14 mouse cellular contexts compared by ENCODE assay signal in the genomic region with DNA sequence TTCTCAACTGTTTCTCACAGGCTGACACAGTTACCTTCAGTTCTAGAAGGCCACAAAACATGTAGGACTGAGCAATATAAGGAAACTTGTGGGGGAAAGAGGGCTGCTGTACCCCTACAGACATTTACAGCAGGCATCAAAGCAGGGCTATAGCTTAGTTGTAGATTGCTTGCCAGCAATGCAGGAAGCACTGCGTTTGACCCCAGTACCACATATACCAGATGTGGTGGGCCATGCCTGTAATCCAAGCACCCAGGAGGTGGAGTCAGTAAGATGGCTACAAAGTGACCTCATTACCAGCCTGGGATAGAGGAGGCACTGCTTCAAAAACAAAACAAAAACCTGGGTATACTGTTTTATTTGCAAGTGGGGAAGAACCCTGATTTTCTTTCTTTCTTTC.
DNase-seq lines count a peak whose midpoint lies in the region; ATAC-seq lines count a peak whose summit lies in the region.
"Had no signal": no experiment of that assay in that cellular context is flagged by ENCODE, and none has a peak within 500 bp of the region (broad histone marks: within the 10 kb centered on the region; RNA-seq: fewer than 3 reads in every experiment).

No protein-coding gene starts in this region.

- H3K9ac ChIP-seq in neural tube, embryonic 15.5 days (replicated peaks): no peak overlapping the region
- H3K9ac ChIP-seq in embryonic facial prominence, embryonic 15.5 days: no peak overlapping the region
- no peak overlapping the region for H3K9ac ChIP-seq in hindbrain, embryonic 13.5 days
- no peak overlapping the region for H3K9ac ChIP-seq in hindbrain, embryonic 11.5 days (ENCODE audit: low read depth, low read length)
- H3K9ac ChIP-seq: heart, embryonic 12.5 days had no signal

- H3K36me3 ChIP-seq in neural tube, embryonic 15.5 days: no peaks in the 10 kb centered on the region
- no peaks in the 10 kb centered on the region for H3K36me3 ChIP-seq in embryonic facial prominence, embryonic 15.5 days
- H3K36me3 ChIP-seq in hindbrain, embryonic 13.5 days: no peaks in the 10 kb centered on the region
- H3K36me3 ChIP-seq in hindbrain, embryonic 11.5 days (ENCODE audit: control insufficient read depth, insufficient read depth, low read length): no peaks in the 10 kb centered on the region
- H3K36me3 ChIP-seq: heart, embryonic 12.5 days had no signal

- H3K9me3 ChIP-seq in neural tube, embryonic 15.5 days (replicated peaks): no peaks in the 10 kb centered on the region
- no peaks in the 10 kb centered on the region for H3K9me3 ChIP-seq in embryonic facial prominence, embryonic 15.5 days (replicated peaks)
- no peaks in the 10 kb centered on the region for H3K9me3 ChIP-seq in hindbrain, embryonic 13.5 days
- H3K9me3 ChIP-seq in hindbrain, embryonic 11.5 days (ENCODE audit: control insufficient read depth, low read length): no peaks in the 10 kb centered on the region
- H3K9me3 ChIP-seq: heart, embryonic 12.5 days had no signal

- 17% methylated on average over 1 of the region's 1 CpGs for WGBS in neural tube, embryonic 15.5 days
- WGBS in embryonic facial prominence, embryonic 15.5 days: 16% methylated on average over 1 of the region's 1 CpGs
- WGBS in hindbrain, embryonic 13.5 days: 63% methylated on average over 1 of the region's 1 CpGs
- 59% methylated on average over 1 of the region's 1 CpGs for whole genome bisulfite sequencing in hindbrain, embryonic 11.5 days

- peak; percentile 17 for DNase-seq in neural tube, embryonic 10.5 days (ENCODE audit: extremely low spot score, low spot score)
- peak; percentile 70 for DNase-seq in naive thymus-derived CD4-positive, alpha-beta T cell, adult 2 months (ENCODE audit: low read depth)
- no peak for DNase-seq in spleen, postnatal 14 days (ENCODE audit: low spot score in 2 of 2)
- no peak for DNase-seq in hindbrain, embryonic 11.5 days (ENCODE audit: low spot score)
- DNase-seq: cerebellum, adult 9-11 months; lung, postnatal 4 days; right cerebral cortex, postnatal 4 days had no signal

- no peaks in the 10 kb centered on the region for H3K27me3 ChIP-seq in neural tube, embryonic 15.5 days (replicated peaks)
- H3K27me3 ChIP-seq in embryonic facial prominence, embryonic 15.5 days: no peaks in the 10 kb centered on the region
- H3K27me3 ChIP-seq in hindbrain, embryonic 13.5 days: no peaks in the 10 kb centered on the region
- no peaks in the 10 kb centered on the region for H3K27me3 ChIP-seq in hindbrain, embryonic 11.5 days (ENCODE audit: control insufficient read depth, insufficient read depth, low read length)

- no peak for ATAC-seq in neural tube, embryonic 15.5 days (ENCODE audit: low FRiP score)
- 0 out of 2 replicates have a peak, but pooled peaks have one; percentile 39 for ATAC-seq in embryonic facial prominence, embryonic 15.5 days (ENCODE audit: insufficient number of reproducible peaks, low FRiP score, low TSS enrichment, low read depth)
- ATAC-seq in hindbrain, embryonic 13.5 days (ENCODE audit: low FRiP score): no peak
- no peak for ATAC-seq in hindbrain, embryonic 11.5 days (ENCODE audit: low FRiP score)
- ATAC-seq: hindbrain, embryonic 16.5 days had no signal

- H3K4me3 ChIP-seq in neural tube, embryonic 15.5 days (replicated peaks): no peak overlapping the region
- no peak overlapping the region for H3K4me3 ChIP-seq in embryonic facial prominence, embryonic 15.5 days (replicated peaks)
- no peak overlapping the region for H3K4me3 ChIP-seq in hindbrain, embryonic 13.5 days
- H3K4me3 ChIP-seq in hindbrain, embryonic 11.5 days (ENCODE audit: low read depth, low read length): no peak overlapping the region
- H3K4me3 ChIP-seq: heart, embryonic 12.5 days had no signal

- H3K4me2 ChIP-seq in neural tube, embryonic 15.5 days: no peak overlapping the region
- H3K4me2 ChIP-seq in embryonic facial prominence, embryonic 15.5 days (replicated peaks): no peak overlapping the region
- no peak overlapping the region for H3K4me2 ChIP-seq in hindbrain, embryonic 13.5 days
- no peak overlapping the region for H3K4me2 ChIP-seq in hindbrain, embryonic 11.5 days (replicated peaks; ENCODE audit: low read depth, low read length)
- H3K4me2 ChIP-seq: heart, embryonic 12.5 days; liver, embryonic 11.5 days had no signal

- H3K4me1 ChIP-seq in neural tube, embryonic 15.5 days: no peaks in the 10 kb centered on the region
- 0 out of 2 replicates have a peak, but pooled peaks cover 3% of the 10 kb centered on the region for H3K4me1 ChIP-seq in embryonic facial prominence, embryonic 15.5 days
- H3K4me1 ChIP-seq in hindbrain, embryonic 13.5 days (replicated peaks): no peaks in the 10 kb centered on the region
- H3K4me1 ChIP-seq in hindbrain, embryonic 11.5 days (replicated peaks; ENCODE audit: control insufficient read depth, insufficient read depth, low read length): no peaks in the 10 kb centered on the region

- H3K27ac ChIP-seq in neural tube, embryonic 15.5 days (replicated peaks): no peak overlapping the region
- no peak overlapping the region for H3K27ac ChIP-seq in embryonic facial prominence, embryonic 15.5 days (replicated peaks)
- H3K27ac ChIP-seq in hindbrain, embryonic 13.5 days: no peak overlapping the region
- no peak overlapping the region for H3K27ac ChIP-seq in hindbrain, embryonic 11.5 days (ENCODE audit: low read depth, low read length)
- H3K27ac ChIP-seq: stomach, postnatal 0 days had no signal

Comparison
In these comparisons a context has a peak if more than half of its experiments do, and no peak if none do; other contexts are left out.
1. DNase-seq: peak in neural tube, embryonic 10.5 days (single experiment) and naive thymus-derived CD4-positive, alpha-beta T cell, adult 2 months (single experiment); none in spleen, postnatal 14 days (0 of 2) and hindbrain, embryonic 11.5 days (single experiment).